Mouse (Mus musculus): ENCODE results near the gene Uqcr10. TPM values are rescaled to one million over a fixed set of nuclear protein-coding genes. Genes with fewer than 3 reads are reported as not detected.
A peak's percentile ranks its signal among the peaks of the same experiment; 100 is the strongest.

The Uqcr10 gene
- total and polyA plus RNA-seq, 3 experiments: 598 to 1,416 TPM; not detected in 1

- TF ChIP-seq UBTF (IDR thresholded peaks at IDR 0.05; ENCODE audit: borderline replicate concordance, insufficient read depth, low read depth, low read length) (no peak), USF1 (IDR thresholded peaks at IDR 0.05; ENCODE audit: low read depth, low read length) (no peak), BHLHE40 (IDR thresholded peaks at IDR 0.05; ENCODE audit: borderline replicate concordance, low read depth, low read length) (peak; percentile 44; the same call in 1 of the 2 replicates), TCF12 (IDR thresholded peaks at IDR 0.05; ENCODE audit: low read depth, low read length) (peak; percentile 69), ELF1 (IDR thresholded peaks at IDR 0.05; ENCODE audit: low read depth, low read length) (peak; percentile 64; the same call in 1 of the 2 replicates), CTCF (IDR thresholded peaks at IDR 0.05 in 2 of 3, conservative IDR thresholded peaks at IDR 0.05 in 1 of 3; ENCODE audit: control insufficient read depth in 1 of 3, insufficient read depth in 1 of 3, low read depth in 2 of 3, low read length in 3 of 3, poor library complexity in 1 of 3, severe bottlenecking in 1 of 3) (no peak), POLR2AphosphoS2 (IDR thresholded peaks at IDR 0.05; ENCODE audit: low read length) (0 out of 2 replicates have a peak, but pooled peaks have one; percentile 15)
Observed at GRCm38 (mm10) chr11:4659818-4660217, 44.3 kb downstream of the Uqcr10 start (continued).

Other genes with a start within 250 kb of the Uqcr10 start
- 31.9 and 36.5 TPM in 2 replicates for gene Mtmr3, start 109.5 kb downstream of the Uqcr10 start, total RNA-seq (2012; rRNA removed)
- 10 to 100 TPM in 1 of 2 experiments, not detected in 1; 29.1 TPM for gene Mtmr3, start 109.5 kb downstream of the Uqcr10 start, polyA plus RNA-seq (2012; ENCODE audit: insufficient read depth in 1 of 2, insufficient read length in 2 of 2, low read depth in 1 of 2, low replicate concordance in 2 of 2, missing spikeins in 1 of 2)
- gene Gm11032, start 84.3 kb downstream of the Uqcr10 start, total RNA-seq (2012; rRNA removed): not detected in 2 replicates
- gene Gm11032, start 84.3 kb downstream of the Uqcr10 start, polyA plus RNA-seq (2012; ENCODE audit: insufficient read depth in 1 of 2, insufficient read length in 2 of 2, low read depth in 1 of 2, low replicate concordance in 2 of 2, missing spikeins in 1 of 2): not detected
- 27.5 and 29.4 TPM in 2 replicates for gene Ascc2, start 66.6 kb downstream of the Uqcr10 start, total RNA-seq (2012; rRNA removed)
- gene Ascc2, start 66.6 kb downstream of the Uqcr10 start, polyA plus RNA-seq (2012; ENCODE audit: insufficient read depth in 1 of 2, insufficient read length in 2 of 2, low read depth in 1 of 2, low replicate concordance in 2 of 2, missing spikeins in 1 of 2): 10 to 100 TPM; 43.5 to 98.2 TPM
- gene Zmat5, start 336 bp upstream of the Uqcr10 start, total RNA-seq (2012; rRNA removed): 39.3 and 40.1 TPM in 2 replicates
- 10 to 100 TPM in 1 of 2 experiments, not detected in 1; 36.9 TPM for gene Zmat5, start 336 bp upstream of the Uqcr10 start, polyA plus RNA-seq (2012; ENCODE audit: insufficient read depth in 1 of 2, insufficient read length in 2 of 2, low read depth in 1 of 2, low replicate concordance in 2 of 2, missing spikeins in 1 of 2)
- gene Cabp7, start 42.4 kb upstream of the Uqcr10 start, total RNA-seq (2012; rRNA removed): 0.23 TPM in 2 replicates
- not detected for gene Cabp7, start 42.4 kb upstream of the Uqcr10 start, polyA plus RNA-seq (2012; ENCODE audit: insufficient read depth in 1 of 2, insufficient read length in 2 of 2, low read depth in 1 of 2, low replicate concordance in 2 of 2, missing spikeins in 1 of 2)
- gene Nf2, start 145.2 kb upstream of the Uqcr10 start, total RNA-seq (2012; rRNA removed): 70.3 and 73.6 TPM in 2 replicates
- 100 to 1,000 TPM in 1 of 2 experiments, 10 to 100 TPM in 1; 95.6 to 246 TPM for gene Nf2, start 145.2 kb upstream of the Uqcr10 start, polyA plus RNA-seq (2012; ENCODE audit: insufficient read depth in 1 of 2, insufficient read length in 2 of 2, low read depth in 1 of 2, low replicate concordance in 2 of 2, missing spikeins in 1 of 2)
- gene Nipsnap1, start 169.6 kb upstream of the Uqcr10 start, total RNA-seq (2012; rRNA removed): 13.7 and 14.9 TPM in 2 replicates
- 10 to 100 TPM in 1 of 2 experiments, not detected in 1; 22.9 TPM for gene Nipsnap1, start 169.6 kb upstream of the Uqcr10 start, polyA plus RNA-seq (2012; ENCODE audit: insufficient read depth in 1 of 2, insufficient read length in 2 of 2, low read depth in 1 of 2, low replicate concordance in 2 of 2, missing spikeins in 1 of 2)
- gene Thoc5, start 191.0 kb upstream of the Uqcr10 start, total RNA-seq (2012; rRNA removed): 75.3 and 80.4 TPM in 2 replicates
- 10 to 100 TPM; 69.1 to 72.0 TPM for gene Thoc5, start 191.0 kb upstream of the Uqcr10 start, polyA plus RNA-seq (2012; ENCODE audit: insufficient read depth in 1 of 2, insufficient read length in 2 of 2, low read depth in 1 of 2, low replicate concordance in 2 of 2, missing spikeins in 1 of 2)
- gene Nefh, start 243.7 kb upstream of the Uqcr10 start, total RNA-seq (2012; rRNA removed): not detected in 2 replicates
- under 1 TPM in 1 of 2 experiments, not detected in 1; 0.03 TPM for gene Nefh, start 243.7 kb upstream of the Uqcr10 start, polyA plus RNA-seq (2012; ENCODE audit: insufficient read depth in 1 of 2, insufficient read length in 2 of 2, low read depth in 1 of 2, low replicate concordance in 2 of 2, missing spikeins in 1 of 2)